Mouse (Mus musculus): ENCODE results near the gene Rasgef1c.

DNA sequence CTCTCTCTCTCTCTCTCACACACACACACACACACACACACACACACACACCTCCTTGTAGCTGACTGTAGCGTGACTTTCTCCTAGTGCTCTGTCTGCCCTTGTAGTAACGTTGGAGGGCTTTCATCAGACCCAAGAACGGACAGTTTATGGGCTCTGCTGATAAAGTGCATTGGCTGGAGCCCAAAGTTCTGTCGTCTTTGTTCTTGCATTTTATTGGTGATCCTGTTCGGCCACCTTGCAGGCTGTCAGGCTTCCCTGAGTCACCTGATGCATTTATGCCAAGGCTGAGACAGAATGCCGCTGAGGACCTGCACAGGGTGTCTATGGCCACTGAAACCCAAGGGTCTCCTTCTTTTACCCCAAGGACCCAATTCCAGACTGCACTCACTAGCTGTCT is 1.6 kb upstream of the Rasgef1c start:
- TF ChIP-seq POLR2A (IDR thresholded peaks at IDR 0.05; ENCODE audit: low read depth, low read length): no peak
- no peak for TF ChIP-seq CTCF (IDR thresholded peaks at IDR 0.05; ENCODE audit: extremely low read depth, insufficient read length, insufficient replicate concordance, low read depth, low read length)

Measured in small intestine, adult 2 months (tissue).